Mouse (Mus musculus) bone marrow, adult 2 months (tissue): ENCODE data around the gene Ehbp1.

Source experiments
- CTCF ChIP-seq: fragments of 200-500 bp; IDR thresholded peaks from 2 replicates; pipeline ENCODE4 v1.5.1; 2011; ENCODE audit warnings: low read length, control low read depth; ENCODE audit not compliant: control insufficient read depth, insufficient read depth
- POLR2A ChIP-seq: fragments of 200-500 bp; IDR thresholded peaks from 2 replicates; pipeline ENCODE4 v1.6.1; 2011; ENCODE audit warnings: low read depth, mild to moderate bottlenecking, control low read depth, low read length, borderline replicate concordance; ENCODE audit not compliant: control insufficient read depth

DNA sequence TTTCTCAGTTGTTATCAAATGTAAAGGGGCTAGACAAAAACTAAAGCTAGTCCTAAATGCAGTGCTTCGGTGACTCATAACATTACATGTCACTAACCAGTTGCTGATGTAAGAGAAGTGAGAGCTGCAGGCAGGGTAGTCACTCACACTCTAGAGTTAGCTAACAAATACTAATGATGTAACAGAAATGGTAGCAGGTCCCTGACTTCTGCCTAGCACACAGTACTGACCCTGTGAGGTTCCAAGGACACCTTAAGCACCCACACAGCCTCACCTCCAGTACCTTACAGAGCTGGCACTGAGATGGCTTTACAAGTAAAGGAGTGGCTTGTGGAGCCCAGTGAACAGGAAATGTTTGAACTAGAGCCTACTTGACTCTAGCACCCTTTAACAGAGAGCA is 86.7 kb downstream of the Ehbp1 start:
- TF ChIP-seq CTCF (no peak), POLR2A (no peak)
